Mouse (Mus musculus) ES-E14 (cell line): ENCODE measurements at regions not wholly inside any gene's neighbourhood (a gene's known extent, or its start where the extent isn't known, plus 50 kb on each side); places are given as distances from the start of the nearest gene placed in this dataset.
"Not testable (repeated sequence)": the region's sequence is repeated elsewhere in the genome, so short reads cannot be mapped to it uniquely, and the experiment has no call there.

Source experiments
- DNase-seq: peaks from one replicate; pipeline ENCODE4 v3.0.0-alpha.2; 2013; ENCODE audit warnings: low read depth, low spot score
- H3K27ac ChIP-seq: 2 replicates; pipeline ENCODE4 v1.5.1; 2012; ENCODE audit warnings: low read depth, mild to moderate bottlenecking, low read length, moderate library complexity, mixed read lengths; ENCODE audit not compliant: poor library complexity, insufficient read depth, severe bottlenecking
- H3K36me3 ChIP-seq: 2 replicates; pipeline ENCODE4 v1.6.1; 2012; ENCODE audit warnings: mild to moderate bottlenecking, low read length, moderate library complexity, mixed read lengths; ENCODE audit not compliant: control insufficient read depth, poor library complexity, insufficient read depth, severe bottlenecking
- H3K4me1 ChIP-seq, 2 experiments: fragments of 150-350 bp in 1 of 2; sonication (generic) in 1 of 2; 2 replicates each; pipeline ENCODE4 v1.6.1; 2012; ENCODE audit warnings: low read length in 2 of 2, mild to moderate bottlenecking in 1 of 2, mixed read lengths in 1 of 2; ENCODE audit not compliant: control insufficient read depth in 2 of 2, insufficient read depth in 2 of 2, poor library complexity in 1 of 2
- H3K4me3 ChIP-seq, 2 experiments: fragments of 150-350 bp in 1 of 2; sonication (generic) in 1 of 2; 2 replicates each; pipeline ENCODE4 v1.5.1; 2012; ENCODE audit warnings: low read length in 2 of 2, low read depth in 1 of 2, mild to moderate bottlenecking in 1 of 2, mixed read lengths in 1 of 2; ENCODE audit not compliant: insufficient read depth in 1 of 2, poor library complexity in 1 of 2, severe bottlenecking in 1 of 2
- H3K9ac ChIP-seq: 2 replicates; pipeline ENCODE4 v1.6.1; 2012; ENCODE audit warnings: low read depth, mild to moderate bottlenecking, low read length, mixed read lengths; ENCODE audit not compliant: poor library complexity, insufficient read depth, severe bottlenecking
- H3K9me3 ChIP-seq: fragments of 150-350 bp; sonication (generic); 2 replicates; pipeline ENCODE4 v1.6.1; 2012; ENCODE audit warnings: low read depth, mild to moderate bottlenecking, low read length; ENCODE audit not compliant: control insufficient read depth, insufficient read depth
- CHD2 ChIP-seq: IDR thresholded peaks from 2 replicates; pipeline ENCODE4 v1.6.1; 2014; ENCODE audit warnings: mild to moderate bottlenecking, low read depth, low read length, inconsistent platforms
- HCFC1 ChIP-seq: IDR thresholded peaks from 2 replicates; pipeline ENCODE4 v1.6.1; 2012; ENCODE audit warnings: low read length, inconsistent platforms, borderline replicate concordance; ENCODE audit not compliant: insufficient read depth
- MAFK ChIP-seq: IDR thresholded peaks from 2 replicates; pipeline ENCODE4 v1.6.1; 2014; ENCODE audit warnings: mild to moderate bottlenecking, low read depth, low read length, inconsistent platforms; ENCODE audit not compliant: insufficient read depth
- ZC3H11A ChIP-seq: IDR thresholded peaks from 2 replicates; pipeline ENCODE4 v1.6.1; 2012; ENCODE audit warnings: low read depth, mild to moderate bottlenecking, inconsistent platforms, low read length, borderline replicate concordance
- ZNF384 ChIP-seq: IDR thresholded peaks from 2 replicates; pipeline ENCODE4 v1.6.1; 2012; ENCODE audit warnings: low read depth, low read length, inconsistent platforms
- in situ Hi-C, 2 experiments: fragments of 600-800 bp; cut with MboI; formaldehyde crosslinking; loops; one replicate each; pipeline ENCODE4 v1.15.1; 2025; ENCODE audit warnings: low sequenced_read_pairs in 2 of 2, inconsistent platforms in 1 of 2; ENCODE audit not compliant: unreplicated experiment in 2 of 2

DNA sequence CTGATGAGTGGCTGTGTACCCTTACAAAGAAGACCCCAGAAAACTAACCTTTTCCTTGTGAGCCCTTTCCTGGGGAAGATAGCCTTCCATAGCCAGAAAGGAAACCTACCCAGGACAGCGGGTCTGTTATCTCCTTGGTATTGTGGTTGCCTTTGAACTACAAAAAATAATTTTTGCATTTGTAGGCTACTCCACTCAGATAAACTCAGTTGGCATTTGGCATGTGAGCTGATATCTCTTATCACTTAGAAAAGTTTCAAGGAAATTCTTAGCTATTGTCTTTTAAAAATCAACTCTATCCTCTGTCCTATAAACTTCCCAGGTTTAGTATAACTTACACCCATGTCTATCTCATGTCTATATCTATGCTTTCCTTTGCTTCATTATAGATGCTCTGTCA is 154.0 kb downstream of the Wdr20rt start:
- Histone ChIP-seq H3K27ac (no peak overlapping the region), H3K4me3 (no peak overlapping the region), H3K36me3 (no peaks in the 10 kb centered on the region; the same call in 1 of the 2 replicates), H3K4me1 (no peaks in the 10 kb centered on the region), H3K9me3 (no peaks in the 10 kb centered on the region), H3K9ac (no peak overlapping the region)
- no peak for DNase-seq
- in situ Hi-C loops, result no loop called here
- TF ChIP-seq HCFC1, result no peak
- TF ChIP-seq ZC3H11A, result no peak
- TF ChIP-seq CHD2, result no peak
- no peak for TF ChIP-seq MAFK
- TF ChIP-seq ZNF384, result no peak

GRCm38 (mm10) chr12:65382118-65382791 is 156.9 kb downstream of the Wdr20rt start:
- in situ Hi-C loops, result no loop called here
- Histone ChIP-seq H3K36me3 (no peaks in the 10 kb centered on the region; the same call in 1 of the 2 replicates), H3K9ac (no peak overlapping the region), H3K9me3 (peaks cover 4% of the 10 kb centered on the region; the same call in 1 of the 2 replicates), H3K27ac (no peak overlapping the region), H3K4me3 (no peak overlapping the region), H3K4me1 (no peaks in the 10 kb centered on the region)
- TF ChIP-seq ZNF384 (no peak), MAFK (no peak), HCFC1 (no peak), ZC3H11A (no peak), CHD2 (no peak)
- DNase-seq, result no peak

- in situ Hi-C loops, H3K9me3 ChIP-seq: not testable (repeated sequence)
Measured at GRCm38 (mm10) chr12:65382796-65383195, 157.5 kb downstream of the Wdr20rt start.

GRCm38 (mm10) chr12:65386005-65386645 is 160.8 kb downstream of the Wdr20rt start:
- Histone ChIP-seq H3K4me3 (no peak overlapping the region), H3K9me3 (peaks cover 4% of the 10 kb centered on the region; the same call in 1 of the 2 replicates), H3K27ac (no peak overlapping the region), H3K36me3 (no peaks in the 10 kb centered on the region; the same call in 1 of the 2 replicates), H3K4me1 (no peaks in the 10 kb centered on the region), H3K9ac (no peak overlapping the region)
- in situ Hi-C loops, result no loop called here
- TF ChIP-seq MAFK, result no peak
- TF ChIP-seq HCFC1, result no peak
- no peak for TF ChIP-seq ZC3H11A
- no peak for TF ChIP-seq CHD2
- TF ChIP-seq ZNF384, result no peak
- no peak for DNase-seq

More at GRCm38 (mm10) chr12:65382796-65383195, 157.5 kb downstream of the Wdr20rt start:
- not testable (repeated sequence) for DNase-seq, H3K27ac ChIP-seq, H3K36me3 ChIP-seq, H3K9ac ChIP-seq, H3K4me3 ChIP-seq, H3K4me1 ChIP-seq

GRCm38 (mm10) chr12:65387042-65387441 is 161.7 kb downstream of the Wdr20rt start:
- no peak overlapping the region for H3K9ac ChIP-seq
- no peak for DNase-seq
- H3K36me3 ChIP-seq, result no peaks in the 10 kb centered on the region; the same call in 1 of the 2 replicates
- TF ChIP-seq HCFC1 (no peak), ZNF384 (no peak), CHD2 (no peak), ZC3H11A (no peak), MAFK (no peak)
- in situ Hi-C loops, result no loop called here
- H3K9me3 ChIP-seq, result peaks cover 4% of the 10 kb centered on the region; the same call in 1 of the 2 replicates
- no peaks in the 10 kb centered on the region for H3K4me1 ChIP-seq
- no peak overlapping the region for H3K27ac ChIP-seq
- H3K4me3 ChIP-seq, result no peak overlapping the region
